Mouse (Mus musculus) right cerebral cortex, postnatal 14 days (tissue): Measurements from ENCODE around the gene Mex3a.
"Not testable (repeated sequence)": the region's sequence is repeated elsewhere in the genome, so short reads cannot be mapped to it uniquely, and the experiment has no call there.

ENCODE experiments used
- DNase-seq: peaks from one replicate; pipeline ENCODE4 v3.0.0; 2022

The Mex3a gene

DNA sequence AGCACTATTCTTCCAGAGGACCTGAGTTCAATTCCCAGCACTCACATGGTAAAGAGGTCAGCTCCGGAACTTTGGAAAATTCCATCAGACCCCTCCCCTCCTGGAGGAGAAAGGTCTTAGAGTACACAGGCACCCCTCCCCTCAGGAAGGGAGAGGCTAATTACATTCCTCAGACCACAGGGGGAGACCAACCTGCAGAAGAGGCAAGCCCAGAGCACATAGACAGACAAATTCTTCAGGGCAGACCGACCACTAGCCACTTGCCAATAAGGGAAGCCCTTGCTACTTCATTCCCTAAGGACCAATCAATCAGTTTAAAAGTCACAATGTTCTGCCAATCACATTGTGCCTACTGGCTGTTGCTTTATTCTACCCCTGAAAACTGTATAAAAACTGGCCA is 40.6 kb downstream of the Mex3a start:
- no peak for DNase-seq

DNA sequence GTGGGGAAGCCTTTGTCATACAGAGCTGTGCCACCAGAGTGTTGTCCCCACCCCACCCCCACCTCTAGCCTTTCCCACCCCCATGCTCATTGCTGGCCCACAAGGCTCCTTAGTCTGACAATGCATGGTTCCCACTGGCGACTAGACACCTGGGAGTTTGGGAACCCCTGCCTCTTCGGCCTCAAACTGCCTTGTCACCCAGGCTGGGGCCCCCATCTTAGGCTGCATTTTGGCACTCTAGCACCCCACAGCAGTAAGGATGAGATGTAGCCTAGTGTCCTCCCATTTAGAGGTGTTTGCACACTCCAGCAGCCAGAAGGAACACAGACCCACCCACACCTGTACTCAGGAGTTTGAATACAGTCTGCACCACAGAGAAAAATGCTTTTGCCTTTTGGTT is 41.6 kb downstream of the Mex3a start:
- no peak for DNase-seq

DNA sequence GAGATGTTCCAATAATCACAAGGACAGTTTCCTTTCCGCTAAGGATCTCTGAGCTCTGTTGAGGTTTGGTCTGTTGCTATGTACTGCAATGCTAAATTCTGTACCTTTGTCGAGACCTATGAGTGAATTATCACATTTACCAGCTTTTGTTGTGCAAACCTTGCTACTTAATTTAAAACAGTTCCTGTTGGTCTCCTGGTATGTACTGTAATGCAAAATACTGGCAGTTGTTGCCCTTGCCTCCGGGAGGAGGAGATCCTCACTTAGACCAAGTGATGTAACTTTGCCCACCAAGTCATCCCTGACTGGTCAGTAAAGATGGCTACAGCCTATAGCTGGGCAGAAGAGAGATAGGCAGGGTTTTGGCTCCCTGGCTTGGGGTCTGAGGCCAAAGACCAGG is 43.3 kb downstream of the Mex3a start, which contains the start of gene Ssr2:
Ssr2 (plus strand) TSS at position 337 of the 400 bp plus-strand sequence.
- no peak for DNase-seq

DNA sequence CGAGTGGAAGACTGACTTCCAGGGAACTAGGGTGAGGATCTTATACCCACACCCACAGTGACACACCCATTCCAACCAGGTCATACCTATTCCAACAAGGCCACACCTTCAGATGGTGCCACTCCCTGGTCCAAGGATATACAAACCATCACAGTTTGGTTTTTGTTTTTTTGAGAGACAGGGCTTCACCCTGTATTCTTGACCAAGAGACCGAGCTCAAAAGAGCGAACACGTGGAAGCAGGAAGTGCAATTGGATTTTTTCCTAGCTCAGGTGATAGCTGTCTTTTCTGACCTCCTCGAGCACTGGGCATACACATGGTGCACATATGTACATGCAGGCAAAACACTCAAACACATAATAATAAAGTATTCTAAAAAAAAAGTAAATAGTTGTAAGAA is 45.7 kb downstream of the Mex3a start:
- DNase-seq = not testable (repeated sequence)

DNA sequence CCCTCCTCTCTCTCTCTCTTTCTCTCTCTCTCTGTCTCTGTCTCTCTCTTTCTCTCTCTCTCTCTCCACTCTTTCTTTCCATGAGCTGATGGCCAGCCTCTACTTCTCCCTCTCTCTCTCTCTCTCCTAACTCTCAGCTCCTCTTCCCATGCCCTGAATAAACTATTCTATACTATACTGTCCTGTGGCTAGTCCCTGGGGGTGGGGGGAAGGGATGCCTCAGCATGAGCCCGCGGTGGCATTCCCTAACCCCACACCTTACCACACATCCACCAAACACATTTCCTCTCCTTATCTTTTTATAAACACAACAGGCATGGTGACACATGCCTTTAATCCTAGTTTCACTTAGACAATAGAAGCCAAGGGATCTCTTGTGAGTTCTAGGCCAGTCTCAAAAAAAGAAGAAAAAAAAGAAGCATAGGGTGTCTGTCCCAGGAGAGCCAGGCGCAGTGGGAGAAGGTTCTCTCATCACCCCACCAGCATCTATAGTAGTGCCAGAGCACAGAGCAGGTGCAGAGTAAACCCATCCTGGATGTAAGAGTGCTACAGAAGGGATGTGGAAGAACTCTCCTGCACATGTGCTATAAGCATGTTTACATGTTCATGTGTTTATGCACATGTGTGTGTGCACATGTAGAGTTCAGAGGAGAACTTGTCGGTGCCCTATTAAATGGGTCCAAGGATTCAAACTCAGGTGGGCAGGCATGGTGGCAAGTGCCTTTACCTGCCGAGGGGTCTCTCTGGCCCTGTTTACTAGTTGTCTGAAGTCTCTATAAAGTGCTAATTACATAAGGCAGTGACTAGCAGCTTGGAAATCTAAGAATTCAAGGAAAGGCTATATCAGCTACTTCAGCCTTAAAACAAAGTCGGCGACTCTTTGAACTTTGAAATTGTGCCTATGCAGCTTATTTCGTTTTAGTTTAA is 46.6 kb downstream of the Mex3a start:
- DNase-seq = no peak

DNA sequence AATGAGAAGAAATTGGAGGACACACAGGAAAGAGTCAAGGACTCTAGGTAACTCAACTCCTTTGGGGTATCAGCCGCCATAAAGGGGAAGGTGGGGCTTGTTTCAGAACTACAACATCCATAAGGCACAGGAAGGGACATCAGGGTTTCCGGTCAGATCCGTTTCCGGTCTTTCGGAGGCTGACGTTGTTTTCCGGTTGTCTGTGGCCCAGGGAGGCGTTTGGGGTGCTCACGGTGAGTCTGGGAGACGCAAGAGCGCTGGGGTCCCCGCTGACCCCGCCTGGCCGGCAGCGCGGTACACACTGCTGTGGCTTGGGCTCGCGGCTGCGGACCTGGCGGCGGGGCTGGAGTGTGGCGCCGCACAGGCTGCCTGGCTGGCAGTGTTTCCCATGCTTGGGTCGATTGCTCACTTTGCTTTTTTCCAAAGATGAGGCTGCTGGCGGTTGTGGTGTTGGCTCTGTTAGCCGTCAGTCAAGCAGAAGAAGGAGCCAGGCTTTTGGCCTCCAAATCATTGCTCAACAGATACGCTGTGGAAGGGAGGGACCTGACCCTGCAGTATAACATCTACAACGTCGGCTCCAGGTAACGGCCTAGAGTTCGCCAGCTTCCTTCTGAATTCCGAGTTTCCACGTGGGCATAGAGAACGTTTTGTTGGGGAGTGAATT is 47.4 kb downstream of the Mex3a start:
- peak; percentile 66 for DNase-seq

DNA sequence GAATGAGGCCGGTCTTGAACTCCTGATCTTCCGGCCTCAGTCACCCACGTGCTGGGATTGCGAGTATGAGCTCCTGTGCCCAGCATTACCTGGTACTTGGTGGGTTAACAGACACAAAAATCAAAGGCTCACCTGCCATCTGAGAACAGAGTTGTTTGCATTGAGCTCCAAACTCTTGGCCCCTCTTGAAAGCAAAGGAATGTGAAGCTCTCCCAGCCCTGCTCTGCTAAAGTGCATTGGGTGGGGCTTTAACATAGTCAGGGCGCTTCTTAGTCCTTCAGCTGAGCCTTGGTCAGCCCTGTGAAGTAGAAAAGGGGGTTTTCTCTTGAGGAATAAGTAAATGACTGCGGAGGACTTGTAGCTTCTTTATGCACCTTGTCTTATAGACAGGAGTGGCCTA is 53.6 kb downstream of the Mex3a start:
- no peak for DNase-seq

DNA sequence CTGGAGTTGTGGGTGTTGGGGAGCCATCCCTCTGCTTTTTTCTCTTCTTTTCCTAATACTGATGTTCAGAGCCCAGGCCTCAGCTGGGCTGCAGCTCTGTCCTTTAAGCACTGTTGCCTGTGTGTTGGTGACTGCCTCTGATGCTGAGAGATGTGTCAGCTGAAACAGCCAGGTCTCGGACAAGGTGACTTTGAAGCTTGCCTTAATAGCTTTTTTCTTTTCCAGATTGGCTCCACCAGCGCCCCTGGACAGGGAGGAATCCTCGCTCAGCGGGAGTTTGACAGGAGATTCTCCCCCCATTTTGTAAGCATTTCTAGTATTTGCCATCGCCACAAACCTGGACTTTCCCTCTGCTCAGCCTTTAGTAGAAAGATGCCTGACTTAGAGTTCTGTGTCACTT is 54.4 kb downstream of the Mex3a start:
- DNase-seq = no peak

DNA sequence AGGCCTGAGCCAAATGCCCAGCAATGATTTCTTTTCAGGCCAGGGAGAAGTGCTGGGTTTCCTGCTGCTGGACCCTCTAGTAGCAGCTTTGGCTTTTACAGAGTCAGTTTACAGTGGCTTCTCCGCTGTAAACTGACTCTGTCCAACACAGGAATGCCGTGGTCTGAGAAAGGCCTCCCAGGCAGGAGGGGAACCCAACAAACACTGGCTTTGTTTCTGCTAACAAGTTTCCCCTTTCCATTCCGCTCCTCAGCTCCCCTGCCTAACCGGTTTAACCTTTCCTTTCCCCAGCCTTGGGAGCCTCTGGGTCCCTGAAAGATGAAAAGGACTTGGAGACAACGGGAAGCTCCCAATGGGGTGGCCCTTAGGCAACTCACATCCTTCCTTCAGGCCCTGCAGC is 58.1 kb downstream of the Mex3a start:
- DNase-seq = no peak
